Mouse (Mus musculus): ENCODE data around the gene Olfr945.

The Olfr945 gene

DNA sequence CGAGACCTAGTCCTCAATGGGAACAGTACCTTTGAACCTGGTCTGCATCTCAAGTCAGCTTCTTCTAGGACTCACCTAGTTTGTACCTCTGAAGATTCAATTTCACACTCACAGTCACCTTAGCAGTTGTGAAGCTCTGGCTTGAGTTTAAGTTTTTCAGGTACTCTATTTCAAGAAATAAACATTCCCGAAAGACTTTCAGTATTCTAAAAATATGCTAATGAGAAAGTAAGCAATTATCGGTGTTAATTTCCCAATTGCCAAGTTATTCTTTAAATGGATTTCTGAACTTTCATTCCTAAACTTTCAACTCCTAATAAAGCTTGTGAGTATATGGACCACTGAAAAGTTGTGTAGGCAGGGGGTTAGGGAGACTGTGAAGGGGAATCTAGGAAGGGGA, at the start of gene Olfr945:
Olfr945 (minus strand) TSS at position 101 of the 400 bp plus-strand sequence.
- no peak for ATAC-seq (ENCODE audit: low TSS enrichment)

DNA sequence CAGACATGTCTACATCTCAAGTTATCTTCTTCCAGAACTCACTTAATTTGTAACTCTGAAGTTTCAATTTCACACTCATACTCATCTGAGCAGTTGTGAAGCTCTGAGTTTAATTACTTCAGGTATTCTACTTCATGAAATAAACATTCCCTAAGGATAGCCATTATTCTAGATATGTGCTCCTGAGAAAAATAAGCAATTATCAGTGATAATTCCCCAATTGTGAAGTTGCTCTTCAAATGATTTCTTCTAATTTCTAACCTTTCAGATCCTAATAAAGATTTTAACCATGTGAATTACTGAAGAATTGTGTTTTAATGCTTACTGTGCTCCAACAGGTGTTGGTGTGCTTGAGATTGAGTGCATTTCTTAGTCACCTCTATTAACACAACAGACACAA, 49.3 kb upstream of the Olfr945 start, which contains the start of gene Olfr948:
Olfr948 (minus strand) TSS at position 101 of the 400 bp plus-strand sequence.
- ATAC-seq (ENCODE audit: low TSS enrichment), result no peak

DNA sequence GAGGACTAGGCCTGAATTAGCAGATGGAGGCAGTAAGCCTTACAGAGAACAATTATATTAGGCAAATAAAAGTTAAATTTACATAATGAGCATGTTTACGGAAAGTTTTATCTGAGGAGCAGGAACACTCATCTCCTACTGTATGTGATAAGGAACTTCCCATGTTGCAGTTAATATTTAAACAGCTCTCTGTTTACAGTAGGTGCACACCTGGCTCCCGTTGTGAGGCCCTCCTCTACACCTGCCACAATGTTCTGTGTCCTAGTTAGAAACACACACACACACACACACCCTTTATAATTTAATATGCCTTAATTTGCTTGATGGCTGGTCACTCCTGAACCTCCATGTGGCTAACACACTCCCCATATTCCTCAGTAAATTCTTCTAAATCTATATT, 10.5 kb upstream of the Olfr945 start:
- ATAC-seq (ENCODE audit: low TSS enrichment), result no peak

DNA sequence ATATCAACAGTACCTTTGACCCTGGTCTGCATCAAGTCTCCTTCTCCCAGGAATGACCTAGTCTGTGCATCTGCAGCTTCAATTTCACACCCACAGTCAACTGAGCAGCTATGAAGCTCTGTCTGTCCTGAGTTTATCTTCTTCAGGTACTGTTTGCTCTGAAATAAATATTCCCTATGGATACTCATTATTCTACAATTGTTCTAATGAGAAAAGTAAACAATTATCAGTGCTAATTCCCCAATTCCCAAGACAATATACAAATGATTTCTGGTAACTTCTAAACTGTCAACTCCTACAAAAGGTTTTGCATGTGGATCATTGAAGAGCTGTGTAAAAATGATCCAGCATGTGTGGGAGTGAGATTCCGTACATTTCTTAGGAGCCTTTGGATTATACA, 26.7 kb downstream of the Olfr945 start, which contains the start of gene Olfr1537:
Olfr1537 (minus strand) TSS at position 101 of the 400 bp plus-strand sequence.
- ATAC-seq (ENCODE audit: low TSS enrichment), result no peak
